Mouse (Mus musculus): Measurements from ENCODE around the gene Mllt6.

GRCm38 (mm10) chr11:97643380-97644055, 19.7 kb upstream of the Mllt6 start:
- TF ChIP-seq CTCF (IDR thresholded peaks at IDR 0.05; ENCODE audit: low read depth, low read length) (no peak), POLR2A (IDR thresholded peaks at IDR 0.05; ENCODE audit: borderline replicate concordance, low read depth, low read length) (no peak)
